Mouse (Mus musculus) gastrocnemius, postnatal 25 days (tissue): ENCODE measurements around the gene BC034090. TPM values are rescaled to one million over a fixed set of nuclear protein-coding genes. Genes with fewer than 3 reads are reported as not detected.
"Not testable (repeated sequence)": the region's sequence is repeated elsewhere in the genome, so short reads cannot be mapped to it uniquely, and the experiment has no call there.

ENCODE experiments used
- DNase-seq: peaks from one replicate; pipeline ENCODE4 v3.0.0; 2022
- long read RNA-seq, 2 experiments: library from polyadenylated mRNA; stranded (forward); transcript quantifications; one replicate each; pipeline ENCODE4 v2.0.0; 2021
- total RNA-seq, 2 experiments: library from RNA; stranded (reverse); gene quantifications; 1 replicate in 1 of 2; 2 replicates in 1 of 2; pipeline ENCODE4 v1.2.3; 2021

Gene BC034090
- 1 to 10 TPM; 1.7 to 2.3 TPM for total RNA-seq
- long read RNA-seq, experiment 1, result 0 reads
- long read RNA-seq, experiment 2, result 0 reads

DNA sequence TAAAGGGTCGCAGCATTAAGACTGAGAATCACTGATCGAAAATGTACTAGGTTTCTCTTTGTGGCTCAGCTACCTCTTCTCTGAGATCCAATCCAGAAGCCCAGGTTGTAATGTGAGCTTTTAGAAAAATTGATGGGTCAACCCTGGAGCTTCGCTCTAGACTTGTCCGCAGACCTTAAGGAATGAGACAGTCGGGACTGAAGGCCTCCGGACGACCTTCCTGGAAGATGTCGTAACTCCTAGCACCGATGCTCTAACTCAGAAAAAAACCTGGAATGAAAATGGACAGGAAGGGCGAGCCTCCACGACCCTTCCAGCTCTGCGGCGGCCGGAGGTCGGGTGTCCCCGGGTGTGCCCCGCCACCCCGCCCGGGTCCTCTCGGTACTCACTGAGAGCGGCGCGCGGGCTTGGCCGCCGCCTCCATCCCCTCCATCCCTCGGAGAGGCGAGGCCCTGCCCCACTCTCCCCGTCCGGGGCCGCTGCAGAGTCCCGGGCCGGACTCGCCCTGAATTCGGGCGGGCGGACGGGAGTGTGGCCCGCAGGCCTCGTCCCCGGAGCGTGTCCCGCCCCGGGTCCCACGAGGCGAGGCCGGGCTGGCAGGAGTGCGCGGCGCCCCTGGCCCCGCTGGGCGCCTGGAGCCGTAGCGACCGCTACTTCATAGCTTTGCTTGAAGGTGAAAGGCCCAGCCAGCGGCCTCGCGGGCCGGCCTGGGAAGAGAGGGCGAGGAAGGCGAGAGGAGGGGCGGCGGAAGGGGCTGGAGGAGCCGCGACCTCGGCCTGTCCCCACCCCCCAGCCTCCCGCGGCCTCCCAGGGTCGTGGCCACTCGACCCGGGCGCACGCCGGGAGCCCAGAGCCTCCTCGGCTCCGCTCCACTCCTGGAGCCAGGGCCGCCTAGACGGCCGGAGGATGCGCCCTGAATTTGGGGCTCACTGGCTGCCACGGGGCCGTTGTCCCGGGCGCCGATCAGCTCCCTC lies at the start of gene BC034090:
TSS of gene BC034090 (minus strand) at position 648 of the 974 bp plus-strand sequence.
- DNase-seq, result peak; percentile 72

DNA sequence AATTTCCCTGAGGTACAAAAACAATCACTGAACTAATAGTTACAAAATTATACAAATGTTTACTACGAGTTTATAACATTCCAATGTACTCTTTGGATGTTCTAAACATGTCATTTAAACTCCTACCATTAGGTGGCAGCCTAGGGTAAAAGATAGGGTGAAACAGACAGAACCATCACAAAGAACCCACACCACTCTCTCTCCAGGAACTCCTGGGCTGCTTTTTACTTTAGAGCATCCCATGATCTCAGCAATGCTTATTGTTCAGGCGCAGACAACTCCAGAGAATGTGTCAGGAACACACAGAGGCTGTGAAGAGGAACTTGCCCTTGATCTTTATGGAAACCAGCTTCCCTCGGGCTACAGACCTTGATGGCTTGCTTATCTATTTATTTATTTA lies 49.2 kb upstream of the BC034090 start:
- no peak for DNase-seq

DNA sequence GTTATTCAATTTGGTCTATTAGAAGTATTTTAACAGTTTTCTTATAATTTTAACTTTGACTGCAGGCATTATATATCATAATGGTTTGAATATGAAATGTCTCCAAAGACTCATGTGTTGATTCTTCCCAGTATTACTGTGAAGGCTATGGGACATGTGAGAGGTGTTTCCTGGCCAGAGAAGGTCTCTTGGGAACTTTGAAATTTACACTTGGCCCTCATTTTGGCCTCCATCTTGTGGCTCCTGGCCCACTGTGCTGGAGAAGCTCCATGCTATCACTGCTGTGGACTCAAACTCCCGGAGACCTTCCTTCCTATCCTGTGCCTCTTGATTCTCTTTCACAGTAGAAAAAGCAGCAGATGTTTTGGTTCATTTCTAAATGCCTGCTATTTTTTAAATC lies 45.2 kb upstream of the BC034090 start:
- no peak for DNase-seq

DNA sequence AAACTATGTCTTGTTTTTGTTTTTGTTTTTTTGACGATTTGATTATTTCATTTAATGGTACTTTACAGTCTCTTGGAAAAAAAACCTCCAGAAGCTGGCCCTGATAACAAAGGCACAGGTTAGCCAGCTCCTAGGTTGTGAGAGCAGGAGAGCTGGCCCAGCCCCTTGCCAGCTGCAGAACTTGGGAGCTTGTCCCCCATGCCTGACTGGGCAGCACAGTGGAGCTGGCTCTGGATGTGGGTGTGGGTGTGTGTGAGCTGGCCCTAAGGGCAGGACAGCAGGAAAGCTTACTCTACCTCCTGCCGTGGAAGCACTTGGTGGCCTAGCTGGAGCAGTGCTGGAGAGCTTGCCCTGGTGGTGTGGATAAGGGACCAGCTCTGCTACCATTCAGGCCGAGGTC lies 43.8 kb upstream of the BC034090 start:
- DNase-seq, result no peak

DNA sequence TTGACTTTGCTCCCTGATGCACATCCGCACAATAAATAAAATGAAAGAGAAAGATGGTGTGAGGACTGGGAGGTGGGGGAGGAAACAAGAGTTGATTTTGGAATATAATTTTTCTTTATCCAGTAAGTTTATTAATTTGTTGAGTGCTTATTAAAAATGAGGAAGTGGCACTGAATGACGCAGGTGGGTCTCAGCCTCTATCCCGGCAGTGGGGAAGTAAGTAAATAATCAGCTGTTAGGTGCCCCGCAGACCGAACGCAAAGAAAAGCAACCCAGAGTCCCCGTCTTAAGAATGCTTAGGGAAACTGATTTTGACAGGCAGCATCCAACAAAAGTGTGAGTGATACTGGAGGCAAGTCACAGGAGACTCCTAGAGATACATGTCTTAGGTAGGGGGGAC lies 39.6 kb upstream of the BC034090 start:
- DNase-seq, result no peak

DNA sequence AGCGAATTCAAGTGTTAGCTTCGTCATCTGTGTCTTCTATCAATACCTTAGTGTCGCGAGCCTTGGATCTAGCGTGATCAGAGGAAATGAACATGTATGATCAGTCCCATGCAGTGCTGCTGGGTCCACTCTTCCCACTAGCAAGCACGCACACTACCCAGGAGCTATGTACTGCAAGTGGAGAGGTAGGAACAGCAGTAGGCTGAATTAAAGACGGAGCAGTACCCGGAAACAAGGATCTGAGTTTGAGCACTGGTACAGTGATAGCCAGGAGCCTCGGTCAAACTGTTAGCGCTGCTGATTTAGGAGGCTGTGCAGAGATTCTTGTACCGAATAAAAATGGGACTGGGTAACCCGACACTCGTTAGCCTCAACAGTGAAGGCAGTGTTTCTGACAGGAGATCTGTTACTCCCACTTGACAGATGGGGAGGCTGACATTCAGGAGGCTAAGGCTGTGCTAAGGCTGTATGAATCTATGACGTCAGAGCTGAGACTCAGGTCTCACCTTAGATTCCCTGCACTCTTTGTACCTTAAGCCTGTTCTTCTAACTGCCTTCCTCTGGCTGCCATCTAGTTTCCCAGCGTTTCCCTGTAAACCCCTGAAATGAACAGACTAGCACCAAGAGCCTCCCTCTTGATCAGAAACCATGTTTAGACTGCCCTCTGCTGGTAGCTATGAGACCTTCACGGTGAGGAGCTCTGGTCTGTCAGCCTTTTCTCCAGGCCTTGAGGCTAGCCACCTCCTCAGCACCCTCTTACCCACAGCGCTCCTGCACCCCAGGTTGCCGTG lies 37.0 kb upstream of the BC034090 start:
- peak; percentile 53 for DNase-seq

DNA sequence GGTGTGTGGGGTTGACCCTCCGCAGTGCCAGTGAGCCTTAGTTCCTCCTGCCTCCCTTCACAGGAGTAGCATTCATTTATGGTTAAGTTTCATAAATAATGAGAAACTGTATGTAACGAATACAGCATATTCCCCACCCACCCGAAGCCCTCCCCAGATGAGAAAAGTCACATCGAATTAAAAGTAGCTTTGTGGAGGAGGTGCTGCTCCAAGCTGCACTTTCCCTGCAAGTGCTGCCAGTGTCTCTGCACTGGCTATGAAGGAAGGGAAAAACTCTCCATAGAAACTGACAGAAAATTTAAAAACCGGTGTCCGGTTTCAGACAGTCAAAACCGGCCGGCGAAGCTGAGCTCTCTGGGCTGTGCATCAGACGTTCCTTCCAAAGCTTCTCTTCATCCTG lies 36.1 kb upstream of the BC034090 start:
- DNase-seq, result no peak

DNA sequence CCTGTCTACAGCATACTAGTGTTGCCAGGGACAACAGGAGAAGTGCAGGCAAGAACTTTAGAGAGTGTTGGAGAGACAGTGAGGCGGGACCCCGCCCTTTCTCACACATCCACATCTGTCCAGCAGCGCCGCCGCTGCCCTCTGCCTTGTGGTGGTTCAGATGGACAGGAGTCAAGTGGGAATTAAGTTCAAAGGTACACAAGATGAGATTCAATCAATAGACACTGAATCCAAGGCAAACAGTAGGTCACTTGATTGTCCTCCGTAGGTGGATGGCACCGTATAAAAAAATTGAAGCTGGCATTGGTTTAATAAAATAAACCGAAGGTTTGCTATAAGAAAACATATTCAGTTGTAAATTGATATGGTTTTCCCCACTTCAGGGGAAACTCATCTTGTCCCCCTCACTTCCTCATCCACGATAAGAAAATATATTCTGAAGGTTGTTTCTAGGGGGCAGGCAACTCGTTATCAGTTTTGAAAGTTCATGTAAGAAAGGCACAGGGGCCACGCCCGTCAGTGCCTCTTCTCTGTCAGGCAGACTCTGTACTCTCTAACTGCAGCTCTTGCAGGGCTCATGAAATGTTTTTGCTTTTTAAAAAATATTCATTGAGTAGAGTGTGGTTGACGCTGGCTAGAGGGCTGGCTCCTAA lies 32.3 kb upstream of the BC034090 start:
- DNase-seq, result no peak

DNA sequence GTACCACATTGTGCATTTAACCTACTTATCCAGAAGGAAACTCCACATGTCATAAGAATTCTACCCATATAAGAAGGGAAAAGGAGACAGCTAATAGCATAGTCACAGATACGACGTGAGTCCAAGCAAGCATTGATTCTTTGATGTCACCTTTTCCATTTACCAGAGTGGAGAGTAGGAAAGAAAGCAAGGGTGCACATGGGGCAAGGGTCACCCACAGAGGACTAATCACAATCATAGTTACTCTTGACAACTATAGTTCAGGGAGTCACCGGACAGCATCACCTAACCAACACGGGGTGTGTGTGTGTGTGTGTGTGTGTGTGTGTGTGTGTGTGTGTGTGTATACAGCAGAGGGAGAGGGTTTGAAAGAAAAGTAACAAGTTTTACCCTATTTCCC lies 31.5 kb upstream of the BC034090 start:
- no peak for DNase-seq

DNA sequence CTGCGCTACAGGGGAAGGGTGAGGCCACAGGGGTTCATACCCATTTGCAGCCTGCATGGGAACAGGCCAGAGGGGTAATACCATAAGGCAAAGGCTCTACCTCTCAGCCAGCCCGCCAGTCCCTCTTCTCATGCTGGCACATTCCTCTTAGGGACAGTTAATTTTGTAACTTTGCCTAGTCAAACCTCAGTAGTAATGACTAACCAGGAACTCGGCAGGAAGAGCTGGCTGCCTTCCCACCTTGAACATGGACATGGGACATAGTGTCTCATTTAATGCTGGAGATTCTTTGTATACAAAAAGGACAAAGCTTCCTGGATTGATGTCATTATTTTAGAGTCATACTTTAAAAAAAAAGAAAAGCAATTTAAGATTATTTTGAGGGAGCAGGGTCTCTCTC lies 30.7 kb upstream of the BC034090 start:
- DNase-seq, result peak; percentile 28

DNA sequence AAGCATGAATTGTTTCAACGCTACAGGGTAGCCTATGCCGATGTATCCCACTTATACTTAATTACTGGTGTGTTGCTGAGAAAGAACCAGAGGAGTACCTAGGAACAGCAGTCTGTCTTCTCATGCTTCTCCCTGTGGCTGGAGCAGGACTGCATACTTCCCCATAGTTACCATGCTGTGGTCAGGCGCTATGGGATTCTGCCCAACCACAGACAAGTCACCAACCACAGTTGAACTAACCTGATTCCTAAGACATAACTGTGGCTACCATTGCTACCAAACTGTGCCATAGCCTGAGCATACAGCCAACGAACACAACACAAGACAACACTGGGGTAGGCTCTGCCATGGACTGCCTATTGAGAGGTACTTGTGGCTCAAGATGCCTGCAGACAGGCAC lies 28.7 kb upstream of the BC034090 start:
- DNase-seq, result no peak

DNA sequence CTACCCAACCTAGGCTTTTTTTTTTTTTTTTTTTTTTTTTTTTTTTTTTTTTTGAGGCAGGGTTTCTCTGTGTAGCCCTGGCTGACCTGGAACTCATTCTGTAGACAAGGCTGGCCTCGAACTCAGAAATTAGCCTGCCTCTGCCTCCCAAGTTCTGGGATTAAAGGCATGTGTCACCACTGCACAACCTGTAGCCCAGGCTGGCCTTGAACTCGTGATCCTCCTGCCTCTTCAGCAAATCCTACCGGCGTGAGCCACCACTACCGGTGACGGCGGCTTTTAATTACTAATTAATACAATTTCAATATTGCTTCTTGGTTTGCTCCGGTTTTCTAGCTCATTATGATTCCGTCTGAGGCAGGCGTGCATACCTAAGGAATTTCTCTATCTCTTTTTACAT lies 18.3 kb upstream of the BC034090 start:
- DNase-seq, result not testable (repeated sequence)

DNA sequence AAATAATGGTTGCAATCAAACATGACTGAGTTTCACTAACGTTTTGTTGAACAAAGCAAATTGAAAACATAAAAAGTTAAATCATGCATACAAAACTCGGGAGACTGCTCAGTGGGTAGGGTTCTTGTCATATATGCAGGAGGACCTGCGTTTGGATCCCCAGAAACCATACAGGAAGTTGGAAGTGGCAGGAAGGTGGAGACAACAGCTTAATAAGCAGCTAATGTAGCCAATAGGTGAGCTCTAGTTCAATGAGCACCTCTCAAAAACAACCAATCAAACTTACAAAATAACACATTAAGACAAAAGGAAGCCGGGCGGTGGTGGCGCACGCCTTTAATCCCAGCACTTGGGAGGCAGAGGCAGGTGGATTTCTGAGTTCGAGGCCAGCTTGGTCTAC lies 10.1 kb upstream of the BC034090 start:
- no peak for DNase-seq

DNA sequence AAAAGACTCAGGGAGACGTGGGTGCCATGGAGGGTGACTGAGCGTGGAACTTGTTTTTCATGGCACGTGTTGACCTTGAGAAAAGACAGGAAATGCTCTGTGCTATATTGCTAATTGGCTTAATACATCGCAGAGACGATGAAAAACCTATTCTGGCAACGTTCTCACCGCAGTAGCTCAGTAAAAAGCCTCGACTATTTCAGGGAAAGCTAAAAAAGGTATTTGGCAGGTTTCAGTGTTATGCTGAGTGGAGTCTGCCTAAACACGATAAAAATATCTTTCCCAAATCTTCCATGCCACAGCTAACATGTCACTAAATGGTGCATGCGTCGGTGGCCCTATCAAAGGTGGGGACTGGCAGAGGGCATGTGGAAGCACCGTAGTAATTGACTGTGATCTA lies 8.9 kb upstream of the BC034090 start:
- DNase-seq, result no peak

DNA sequence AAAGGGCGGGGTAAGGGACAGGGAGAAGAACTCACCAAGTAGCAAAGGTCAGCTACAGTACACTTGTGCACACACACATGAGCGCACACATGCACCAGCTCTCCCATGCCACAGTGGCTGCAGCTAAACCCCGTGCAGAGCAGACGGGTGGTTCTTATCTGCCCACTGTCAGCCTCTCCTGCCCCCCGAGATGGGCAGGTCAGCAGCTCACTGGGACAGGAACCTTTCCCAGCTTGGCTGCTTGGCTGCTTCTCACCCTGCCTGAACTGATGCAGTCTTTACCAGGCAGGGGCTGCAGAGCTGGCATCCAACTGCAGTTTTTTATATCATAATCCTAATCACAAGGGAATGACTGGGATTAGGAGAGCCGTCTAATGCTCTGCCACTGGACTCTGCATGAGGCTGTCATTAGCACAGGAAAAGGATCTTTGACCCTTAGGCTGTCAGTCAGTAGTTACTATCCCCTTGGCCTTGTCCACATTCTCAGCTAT lies 8.4 kb upstream of the BC034090 start:
- no peak for DNase-seq

DNA sequence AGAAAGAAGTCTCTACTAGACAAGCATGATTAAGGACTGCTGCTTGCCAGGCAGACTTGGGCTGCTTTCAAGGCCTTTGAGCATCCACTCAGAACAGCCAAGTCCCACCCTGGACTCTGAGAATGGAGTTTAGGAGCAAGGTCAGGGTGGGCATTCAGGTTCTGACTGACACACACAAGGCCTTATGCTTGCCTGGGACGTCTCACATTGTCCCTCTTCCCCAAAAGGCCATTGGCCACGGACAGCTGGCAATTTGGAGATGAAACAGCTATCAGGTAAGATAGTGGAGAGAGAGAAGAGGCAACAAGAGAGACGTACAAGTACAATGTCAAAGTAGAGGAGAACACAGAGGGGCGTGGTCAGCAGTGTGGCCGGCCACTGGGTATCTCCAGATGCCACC lies 7.4 kb upstream of the BC034090 start:
- DNase-seq, result no peak

DNA sequence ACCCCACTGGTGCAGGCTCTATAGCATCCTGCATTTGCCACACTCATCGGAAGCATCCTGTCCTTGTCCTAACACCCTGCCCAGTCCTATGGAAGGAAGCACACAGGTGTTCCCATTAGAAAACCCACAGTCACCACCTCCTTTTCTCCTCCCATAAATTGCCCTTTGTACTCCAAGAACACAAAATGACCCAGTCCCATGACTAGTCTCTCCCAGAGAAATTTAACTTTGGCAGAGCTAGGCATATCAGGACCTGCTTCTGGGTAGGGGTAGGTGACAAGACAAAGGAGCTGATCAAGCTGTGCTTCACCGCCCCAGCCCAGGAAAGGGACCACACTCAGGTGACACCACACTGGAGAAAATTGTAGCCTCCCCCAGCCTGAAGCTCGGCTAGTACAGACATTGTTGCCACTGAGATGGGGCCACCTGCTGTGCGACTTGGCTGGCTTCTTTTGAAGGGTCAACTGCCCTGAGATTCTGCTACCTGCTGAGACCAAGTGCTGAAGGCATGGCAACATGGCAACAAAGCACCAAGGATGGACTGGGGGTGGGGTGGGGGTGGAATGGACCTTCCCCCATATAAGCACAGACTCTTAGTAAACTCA lies 6.4 kb upstream of the BC034090 start:
- DNase-seq, result no peak

DNA sequence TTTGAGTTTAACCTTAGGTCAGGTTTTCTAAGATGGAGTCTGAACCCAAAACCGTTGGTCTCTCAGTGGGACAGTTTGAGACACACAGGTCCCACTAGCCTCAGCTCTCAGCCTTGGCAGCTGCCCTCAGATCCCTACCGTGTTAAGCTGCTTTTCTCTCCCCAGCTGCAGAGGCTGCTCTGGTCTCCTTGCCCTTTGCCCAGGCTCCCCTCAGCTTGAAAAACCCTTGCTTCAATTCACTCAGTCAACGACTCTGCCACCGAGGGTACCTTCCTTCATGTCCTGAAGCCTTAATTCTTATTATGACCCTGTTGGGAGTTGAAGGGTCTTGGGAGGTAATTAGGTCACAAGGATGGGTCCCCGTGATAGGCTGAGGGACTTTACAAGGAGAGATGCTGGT lies 5.7 kb upstream of the BC034090 start:
- no peak for DNase-seq

DNA sequence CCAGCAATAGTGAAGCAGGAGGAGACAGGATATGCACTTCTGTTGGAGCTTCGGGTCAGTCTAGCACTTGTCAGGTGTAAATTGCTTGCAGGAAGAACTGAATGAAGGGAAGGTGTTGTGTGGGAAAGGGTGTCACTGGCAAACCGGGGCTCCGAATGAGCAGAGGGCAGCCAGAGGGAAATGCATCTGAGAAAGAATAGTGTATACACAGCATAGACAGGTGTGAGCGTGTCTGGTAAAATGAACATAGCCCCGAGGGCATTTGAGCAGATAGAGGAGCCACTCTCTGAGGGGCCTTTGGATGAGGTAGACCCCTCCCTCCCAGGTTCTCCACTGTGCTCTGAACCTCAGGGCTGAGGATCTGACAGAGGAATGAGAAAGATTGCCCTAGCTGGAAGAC lies 3.8 kb upstream of the BC034090 start:
- no peak for DNase-seq

DNA sequence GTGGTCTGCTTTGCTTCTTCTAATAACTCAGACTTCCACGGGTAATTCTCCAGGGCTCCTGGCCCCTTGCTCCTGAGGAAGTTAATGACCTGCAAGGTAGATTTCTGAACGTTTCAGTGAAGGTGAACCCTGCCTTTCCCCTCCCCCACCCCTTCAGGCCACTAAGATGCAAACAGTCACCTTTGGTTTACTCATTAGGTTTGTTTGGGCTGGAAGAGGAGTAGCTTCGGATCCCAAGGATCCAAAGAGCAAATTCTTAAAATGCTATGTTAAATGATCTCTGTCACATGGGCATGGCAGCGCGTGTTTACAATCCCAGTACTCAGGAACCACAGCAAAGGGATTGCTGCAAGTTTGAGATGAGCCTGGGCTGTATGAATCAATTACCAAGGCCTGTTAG lies 3.2 kb upstream of the BC034090 start:
- no peak for DNase-seq

DNA sequence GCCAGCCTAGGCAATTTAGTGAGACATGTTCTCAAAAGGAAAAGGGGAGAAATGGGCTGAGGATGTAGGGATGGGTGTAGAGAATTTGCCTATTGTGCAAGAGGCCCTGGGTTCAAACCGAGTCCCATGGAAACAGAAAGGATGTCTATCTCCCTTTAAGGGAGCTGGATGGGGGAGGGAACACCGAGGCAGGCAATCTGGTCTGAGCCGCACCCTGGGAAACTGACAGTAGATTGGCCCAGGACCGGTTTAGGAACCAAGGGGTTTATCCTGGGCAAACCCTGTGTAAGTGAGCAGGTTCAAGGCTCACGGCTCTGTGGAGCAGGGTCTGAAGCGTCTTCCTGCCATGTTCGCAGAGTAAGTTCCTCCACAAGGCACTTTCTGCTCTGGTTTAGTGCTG lies 1.3 kb upstream of the BC034090 start:
- DNase-seq, result no peak

DNA sequence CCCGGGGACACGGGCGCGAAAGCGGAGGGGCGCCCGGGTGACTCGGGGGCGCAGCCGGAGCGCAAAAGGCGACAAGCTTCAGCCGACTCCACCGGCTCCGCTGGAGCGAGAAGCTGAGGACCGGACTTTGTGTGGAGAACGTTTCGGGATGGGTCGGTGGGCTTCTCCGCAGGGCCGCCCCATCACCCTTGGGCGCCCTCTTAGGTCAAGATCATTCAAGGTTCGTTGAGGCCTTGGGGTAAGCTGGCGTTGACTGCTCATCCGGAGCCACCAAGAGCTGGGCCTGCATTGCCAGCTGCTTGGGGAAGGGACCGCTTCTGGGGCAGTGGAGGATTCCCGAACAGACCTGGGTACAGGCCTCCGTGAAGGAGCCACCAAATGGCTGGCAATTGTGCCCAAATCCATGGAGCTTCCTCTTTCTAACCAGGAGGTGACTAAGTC lies 547 bp upstream of the BC034090 start:
- DNase-seq, result no peak
